Mouse (Mus musculus) limb, embryonic 11.5 days (tissue): ENCODE measurements at regions not wholly inside any gene's neighbourhood (a gene's known extent, or its start where the extent isn't known, plus 50 kb on each side); places are given as distances from the start of the nearest gene placed in this dataset.

Experiments used
- ATAC-seq: fragments of 200-750 bp; cut with Nextera tagmentation; 2 replicates; pipeline ENCODE4 v1.8.0; 2017; ENCODE audit warnings: low read depth; ENCODE audit not compliant: insufficient number of reproducible peaks, low FRiP score, low TSS enrichment
- DNase-seq: peaks from one replicate; pipeline ENCODE4 v3.0.0-alpha.2; 2015; ENCODE audit warnings: low spot score
- H3K27ac ChIP-seq: fragments of 300-500 bp; sonication (generic); replicated peaks from 2 replicates; pipeline ENCODE4 v1.5.1; 2014; ENCODE audit warnings: low read depth, mild to moderate bottlenecking, low read length
- H3K27me3 ChIP-seq: fragments of 300-500 bp; sonication (generic); 2 replicates; pipeline ENCODE4 v1.6.1; 2014; ENCODE audit warnings: mild to moderate bottlenecking, low read length, mixed read lengths; ENCODE audit not compliant: control insufficient read depth, insufficient read depth
- H3K36me3 ChIP-seq: fragments of 300-500 bp; sonication (generic); 2 replicates; pipeline ENCODE4 v1.6.1; 2014; ENCODE audit warnings: mild to moderate bottlenecking, low read length, moderate library complexity, mixed read lengths; ENCODE audit not compliant: control insufficient read depth, insufficient read depth
- H3K4me1 ChIP-seq: fragments of 300-500 bp; sonication (generic); 2 replicates; pipeline ENCODE4 v1.6.1; 2014; ENCODE audit warnings: low read length, mixed read lengths; ENCODE audit not compliant: control insufficient read depth, insufficient read depth
- H3K4me2 ChIP-seq: fragments of 300-500 bp; sonication (generic); 2 replicates; pipeline ENCODE4 v1.6.1; 2014; ENCODE audit warnings: low read depth, mild to moderate bottlenecking, moderate library complexity; ENCODE audit not compliant: severe bottlenecking
- H3K4me3 ChIP-seq: fragments of 300-500 bp; sonication (generic); 2 replicates; pipeline ENCODE4 v1.5.1; 2014; ENCODE audit warnings: low read depth, low read length
- H3K9ac ChIP-seq: fragments of 300-500 bp; sonication (generic); 2 replicates; pipeline ENCODE4 v1.6.1; 2014; ENCODE audit warnings: mild to moderate bottlenecking, low read length
- H3K9me3 ChIP-seq: fragments of 300-500 bp; sonication (generic); 2 replicates; pipeline ENCODE4 v1.6.1; 2016; ENCODE audit warnings: low read length; ENCODE audit not compliant: control insufficient read depth
- WGBS: fragments of 180-500 bp; shearing (Covaris S2); extraction: QIAGEN DNeasy Blood & Tissue Kit; methylation state at CpG from one replicate; pipeline ENCODE4 v1.1.7; 2014; 5-methylcytosine and 5-hydroxymethylcytosine counted together

GRCm38 (mm10) chr8:26382426-26382825 lies 263.1 kb downstream of the Gm45692 start:
- Histone ChIP-seq H3K4me3 (no peak overlapping the region), H3K27ac (no peak overlapping the region), H3K9ac (no peak overlapping the region), H3K4me1 (peaks cover 2% of the 10 kb centered on the region; the same call in 1 of the 2 replicates), H3K4me2 (no peak overlapping the region), H3K27me3 (no peaks in the 10 kb centered on the region), H3K9me3 (no peaks in the 10 kb centered on the region), H3K36me3 (no peaks in the 10 kb centered on the region)
- WGBS, result 87% methylated on average over 7 of the region's 7 CpGs
- no peak for DNase-seq
- no peak for ATAC-seq

DNA sequence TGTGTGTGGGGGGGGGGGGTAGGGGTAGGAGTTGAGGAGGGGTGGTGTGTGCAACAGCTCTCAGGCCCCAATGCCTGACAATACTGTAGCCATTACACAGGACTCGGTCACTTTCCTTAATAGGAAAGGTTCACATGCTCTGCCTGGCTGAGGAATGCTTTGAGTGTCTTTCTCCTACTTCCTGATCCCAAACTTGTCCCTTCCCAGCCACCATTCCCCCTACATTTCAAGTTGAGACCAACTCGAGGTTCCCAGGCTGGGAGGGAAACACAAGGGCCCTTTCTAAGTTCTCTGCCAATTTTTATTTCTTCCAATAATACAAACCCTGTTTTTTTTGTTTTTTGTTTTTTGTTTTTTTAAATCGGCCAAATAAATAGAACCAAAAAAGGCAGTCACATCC lies 264.6 kb downstream of the Gm45692 start:
- Histone ChIP-seq H3K9me3 (no peaks in the 10 kb centered on the region), H3K27me3 (no peaks in the 10 kb centered on the region), H3K4me2 (no peak overlapping the region), H3K9ac (no peak overlapping the region), H3K27ac (no peak overlapping the region), H3K36me3 (no peaks in the 10 kb centered on the region), H3K4me3 (no peak overlapping the region), H3K4me1 (peaks cover 2% of the 10 kb centered on the region; the same call in 1 of the 2 replicates)
- no peak for DNase-seq
- 26% methylated on average over 3 of the region's 3 CpGs for WGBS
- no peak for ATAC-seq

- DNase-seq, result peak; percentile 80
Observed at GRCm38 (mm10) chr8:26384305-26384993, 265.1 kb downstream of the Gm45692 start.

GRCm38 (mm10) chr8:26384994-26385345 lies 265.6 kb downstream of the Gm45692 start:
- ATAC-seq, result no peak
- H3K4me1 ChIP-seq, result peaks cover 2% of the 10 kb centered on the region; the same call in 1 of the 2 replicates
- H3K4me3 ChIP-seq, result no peak overlapping the region
- H3K36me3 ChIP-seq, result no peaks in the 10 kb centered on the region
- H3K9ac ChIP-seq, result no peak overlapping the region
- no peak for DNase-seq
- no peak overlapping the region for H3K4me2 ChIP-seq
- H3K27ac ChIP-seq, result no peak overlapping the region
- WGBS, result 3% methylated on average over 6 of the region's 6 CpGs
- H3K9me3 ChIP-seq, result no peaks in the 10 kb centered on the region
- H3K27me3 ChIP-seq, result no peaks in the 10 kb centered on the region

More at GRCm38 (mm10) chr8:26384305-26384993, 265.1 kb downstream of the Gm45692 start:
- Histone ChIP-seq H3K9ac (no peak overlapping the region), H3K9me3 (no peaks in the 10 kb centered on the region), H3K36me3 (no peaks in the 10 kb centered on the region), H3K4me3 (no peak overlapping the region), H3K4me2 (no peak overlapping the region), H3K27me3 (no peaks in the 10 kb centered on the region), H3K4me1 (peaks cover 2% of the 10 kb centered on the region; the same call in 1 of the 2 replicates), H3K27ac (peak overlapping the region; percentile 47; the same call in 1 of the 2 replicates)
- peak; percentile 79 for ATAC-seq
- WGBS, result 0% methylated on average over 3 of the region's 3 CpGs

DNA sequence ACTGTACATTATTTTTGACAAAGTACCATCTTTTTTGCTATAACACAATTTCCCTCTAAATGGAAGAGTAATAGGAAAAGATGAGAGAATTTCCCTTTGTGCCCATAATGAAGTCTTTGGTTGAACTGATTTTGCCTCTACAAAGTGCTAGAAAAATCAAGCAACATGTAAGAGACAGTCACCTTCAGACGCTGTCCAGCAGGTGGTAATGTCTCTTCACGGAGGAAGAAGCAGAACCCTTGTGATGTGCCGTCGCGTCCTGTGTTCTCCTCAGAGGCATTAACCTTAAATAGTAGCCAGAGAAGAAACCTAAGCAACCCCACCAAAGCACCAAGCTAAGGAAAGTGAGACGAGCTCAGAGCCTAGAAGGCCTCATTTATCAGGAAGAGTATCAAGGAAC lies 275.7 kb downstream of the Gm45692 start:
- no peak for ATAC-seq
- Histone ChIP-seq H3K9me3 (no peaks in the 10 kb centered on the region), H3K4me2 (no peak overlapping the region), H3K4me1 (no peaks in the 10 kb centered on the region), H3K27me3 (no peaks in the 10 kb centered on the region), H3K36me3 (no peaks in the 10 kb centered on the region), H3K27ac (no peak overlapping the region), H3K9ac (no peak overlapping the region), H3K4me3 (no peak overlapping the region)
- DNase-seq, result no peak
- 77% methylated on average over 6 of the region's 6 CpGs for whole genome bisulfite sequencing

DNA sequence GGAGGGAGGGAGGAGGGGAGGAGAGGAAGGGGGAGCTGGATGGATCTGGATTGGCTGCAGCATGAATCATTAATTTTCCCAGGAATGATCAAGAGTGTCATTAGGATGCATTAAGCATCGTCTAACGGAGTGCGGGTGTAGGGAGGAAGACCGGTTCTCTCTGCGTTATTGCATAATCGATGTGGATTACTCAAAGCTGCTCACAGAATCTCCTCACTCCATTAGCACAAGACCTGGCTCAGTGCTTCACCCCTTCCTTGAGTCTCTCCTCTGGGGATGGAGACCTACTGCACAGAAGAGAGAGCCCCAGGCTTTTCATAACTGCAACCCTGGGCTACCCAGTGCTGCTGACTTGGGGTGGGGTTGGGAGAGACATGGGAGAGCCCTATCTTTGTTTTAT lies 300.7 kb downstream of the Gm45692 start:
- Histone ChIP-seq H3K9ac (no peak overlapping the region), H3K4me1 (no peaks in the 10 kb centered on the region), H3K4me3 (no peak overlapping the region), H3K27me3 (no peaks in the 10 kb centered on the region), H3K27ac (no peak overlapping the region), H3K4me2 (no peak overlapping the region), H3K36me3 (no peaks in the 10 kb centered on the region), H3K9me3 (no peaks in the 10 kb centered on the region)
- no peak for ATAC-seq
- 82% methylated on average over 6 of the region's 6 CpGs for WGBS
- no peak for DNase-seq

DNA sequence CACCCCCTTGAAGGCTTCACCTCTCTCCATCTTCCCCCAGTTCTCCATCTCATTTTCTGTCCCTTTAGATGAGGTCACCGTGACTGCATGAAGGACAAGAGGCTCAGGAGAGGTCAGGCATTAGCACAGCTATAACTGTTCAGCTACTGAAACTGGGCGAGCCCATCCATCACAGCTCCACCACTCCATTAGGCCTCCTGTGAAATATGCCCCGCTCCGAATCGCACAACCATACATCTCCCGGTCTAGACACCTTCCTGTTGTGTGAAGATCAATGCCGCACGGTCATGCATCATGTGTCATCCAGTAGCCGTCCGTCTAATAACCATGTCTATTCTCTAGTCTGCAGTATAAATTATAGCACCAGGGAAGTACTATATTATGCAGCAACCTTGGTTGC lies 301.2 kb downstream of the Gm45692 start:
- Histone ChIP-seq H3K27me3 (no peaks in the 10 kb centered on the region), H3K9me3 (no peaks in the 10 kb centered on the region), H3K36me3 (no peaks in the 10 kb centered on the region), H3K9ac (no peak overlapping the region), H3K27ac (no peak overlapping the region), H3K4me3 (no peak overlapping the region), H3K4me1 (no peaks in the 10 kb centered on the region), H3K4me2 (no peak overlapping the region)
- ATAC-seq (no peak), DNase-seq (no peak)
- WGBS, result 56% methylated on average over 10 of the region's 10 CpGs

- Histone ChIP-seq H3K4me3 (no peak overlapping the region), H3K9me3 (no peaks in the 10 kb centered on the region), H3K4me2 (no peak overlapping the region), H3K9ac (no peak overlapping the region), H3K27ac (no peak overlapping the region), H3K36me3 (no peaks in the 10 kb centered on the region), H3K4me1 (no peaks in the 10 kb centered on the region), H3K27me3 (no peaks in the 10 kb centered on the region)
- no peak for ATAC-seq
- WGBS, result 92% methylated on average over 7 of the region's 7 CpGs
- DNase-seq, result no peak
Observed at GRCm38 (mm10) chr8:26427311-26427710, 308.0 kb downstream of the Gm45692 start.
